ENCODE assay signal across 14 mouse cellular contexts in genomic region chr1:64817709-64818108, GRCm38 (mm10).
"Had no signal": no experiment of that assay in that cellular context is flagged by ENCODE, and none has a peak within 500 bp of the region (broad histone marks: within the 10 kb centered on the region; RNA-seq: fewer than 3 reads in every experiment).

No protein-coding gene starts in this region.

- H3K9ac ChIP-seq: limb, embryonic 15.5 days; liver, embryonic 12.5 days; lung, embryonic 14.5 days; neural tube, embryonic 12.5 days; stomach, embryonic 15.5 days had no signal

- H3K4me3 ChIP-seq: limb, embryonic 15.5 days; liver, embryonic 12.5 days; midbrain, embryonic 10.5 days; myocyte; neural tube, embryonic 12.5 days; stomach, embryonic 15.5 days had no signal

- DNase-seq: kidney, postnatal 14 days; layer of hippocampus, postnatal 36 days; lung, embryonic 14.5 days; lung, postnatal 10 days; lung, postnatal 4 days; midbrain, embryonic 14.5 days; thymus, adult 2 months; thymus, postnatal 25 days had no signal

- ATAC-seq: liver, embryonic 12.5 days had no signal

- H3K27ac ChIP-seq: limb, embryonic 15.5 days; liver, embryonic 12.5 days; midbrain, embryonic 10.5 days; neural tube, embryonic 12.5 days; stomach, embryonic 15.5 days had no signal

- H3K36me3 ChIP-seq: limb, embryonic 15.5 days; liver, embryonic 12.5 days; midbrain, embryonic 10.5 days; neural tube, embryonic 12.5 days; stomach, embryonic 15.5 days had no signal

- H3K27me3 ChIP-seq: limb, embryonic 15.5 days; liver, embryonic 12.5 days; neural tube, embryonic 12.5 days; stomach, embryonic 15.5 days had no signal

- H3K9me3 ChIP-seq: limb, embryonic 15.5 days; liver, embryonic 12.5 days; midbrain, embryonic 10.5 days; neural tube, embryonic 12.5 days; stomach, embryonic 15.5 days had no signal

- H3K4me1 ChIP-seq: limb, embryonic 15.5 days; midbrain, embryonic 10.5 days; neural tube, embryonic 12.5 days; stomach, embryonic 15.5 days had no signal

- H3K4me2 ChIP-seq: limb, embryonic 15.5 days; liver, embryonic 12.5 days; lung, embryonic 14.5 days; neural tube, embryonic 12.5 days; stomach, embryonic 15.5 days had no signal
